Mouse (Mus musculus) effector memory CD4-positive, alpha-beta T cell, adult 5 months (primary cell): ENCODE data around the gene Vmn2r80. TPM values are rescaled to one million over a fixed set of nuclear protein-coding genes. Genes with fewer than 3 reads are reported as not detected.

ENCODE experiments used
- polyA plus RNA-seq: library from polyadenylated mRNA; unstranded; fragments of 100-300 nt; shearing (Covaris generic); gene quantifications from one replicate; pipeline ENCODE4 v1.2.1, GENCODE M21; 2017

The Vmn2r80 gene
- not detected for polyA plus RNA-seq

DNA sequence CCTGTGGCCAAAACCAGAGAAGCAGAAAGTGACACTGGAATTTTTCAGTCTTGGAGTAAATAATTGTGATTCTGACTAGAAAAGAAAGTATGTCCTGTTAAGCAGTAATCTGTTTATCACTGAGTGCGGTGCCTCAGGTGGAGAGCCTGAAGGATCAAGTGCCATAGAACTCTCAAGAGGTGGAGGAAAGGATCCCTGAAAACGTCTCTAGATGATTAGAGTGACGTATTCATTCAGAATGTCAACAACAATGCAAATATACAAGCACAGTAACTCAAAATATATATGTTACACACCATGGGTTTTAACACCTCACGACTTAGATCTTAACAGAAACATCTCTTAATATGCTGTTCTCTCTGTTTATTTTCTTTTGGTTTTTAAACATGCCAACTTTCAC lies at the start of gene Vmn2r80:
TSS of gene Vmn2r80 (plus strand) at position 301 of the 400 bp plus-strand sequence.

Other genes with a start within 250 kb of the Vmn2r80 start
- gene Olfr1354, start 235.6 kb upstream of the Vmn2r80 start, polyA plus RNA-seq, result not detected
- gene Olfr8, start 198.1 kb upstream of the Vmn2r80 start, polyA plus RNA-seq, result not detected
- gene Olfr1353, start 185.5 kb upstream of the Vmn2r80 start, polyA plus RNA-seq, result not detected
- gene Olfr1352, start 167.7 kb upstream of the Vmn2r80 start, polyA plus RNA-seq, result not detected
- not detected for gene Olfr1351, start 136.3 kb upstream of the Vmn2r80 start, polyA plus RNA-seq
- not detected for gene Olfr57, start 120.0 kb upstream of the Vmn2r80 start, polyA plus RNA-seq
- gene 2610008E11Rik, start 51.2 kb upstream of the Vmn2r80 start, polyA plus RNA-seq, result 15.7 TPM
- not detected for gene Vmn2r81, start 98.9 kb downstream of the Vmn2r80 start, polyA plus RNA-seq
- gene Vmn2r82, start 207.8 kb downstream of the Vmn2r80 start, polyA plus RNA-seq, result 0.29 TPM